Mouse (Mus musculus) retina, postnatal 1 day (tissue): ENCODE measurements around the gene Entpd1.

Experiments
- DNase-seq: peaks from one replicate; pipeline ENCODE4 v3.0.0-alpha.2; 2012

Gene Entpd1

GRCm38 (mm10) chr19:40728732-40729420 is 116.7 kb downstream of the Entpd1 start:
- no peak for DNase-seq

GRCm38 (mm10) chr19:40733409-40733808 is 121.2 kb downstream of the Entpd1 start:
- DNase-seq = no peak

GRCm38 (mm10) chr19:40733849-40734248 is 121.7 kb downstream of the Entpd1 start:
- no peak for DNase-seq

GRCm38 (mm10) chr19:40736680-40737512 is 124.7 kb downstream of the Entpd1 start:
- DNase-seq = peak; percentile 95

- DNase-seq = no peak
Measured at GRCm38 (mm10) chr19:40737613-40738012, 125.4 kb downstream of the Entpd1 start.

- DNase-seq = no peak
Measured at GRCm38 (mm10) chr19:40738683-40739324, 126.6 kb downstream of the Entpd1 start.

GRCm38 (mm10) chr19:40746603-40747002 is 134.4 kb downstream of the Entpd1 start:
- peak; percentile 29 for DNase-seq

- DNase-seq = no peak
Measured at GRCm38 (mm10) chr19:40748559-40748958, 136.4 kb downstream of the Entpd1 start, which contains the start of gene Cc2d2b. TSS of gene Cc2d2b (plus strand) at chr19:40748753.

GRCm38 (mm10) chr19:40754311-40754710 is 142.1 kb downstream of the Entpd1 start:
- DNase-seq = peak; percentile 55

GRCm38 (mm10) chr19:40760071-40760470 is 147.9 kb downstream of the Entpd1 start:
- no peak for DNase-seq

GRCm38 (mm10) chr19:40762023-40762759 is 150.0 kb downstream of the Entpd1 start:
- no peak for DNase-seq

- DNase-seq = no peak
Measured at GRCm38 (mm10) chr19:40767189-40767588, 155.0 kb downstream of the Entpd1 start.

- DNase-seq = no peak
Measured at GRCm38 (mm10) chr19:40769341-40769770, 157.2 kb downstream of the Entpd1 start.

- DNase-seq = no peak
Measured at GRCm38 (mm10) chr19:40788004-40788714, 176.0 kb downstream of the Entpd1 start.

- DNase-seq = no peak
Measured at GRCm38 (mm10) chr19:40788715-40789084, 176.5 kb downstream of the Entpd1 start.
